Mouse (Mus musculus) CH12.LX (cell line): ENCODE results near the gene Spata31d1b. TPM values are rescaled to one million over a fixed set of nuclear protein-coding genes. Genes with fewer than 3 reads are reported as not detected.

Experiments used
- DNase-seq: peaks from one replicate; pipeline ENCODE4 v3.0.0-alpha.2; 2013; ENCODE audit errors: extremely low read depth
- H3K27ac ChIP-seq: 2 replicates; pipeline ENCODE4 v1.5.1; 2012; ENCODE audit warnings: low read depth, mild to moderate bottlenecking, control low read depth, moderate library complexity; ENCODE audit not compliant: insufficient read depth
- H3K27me3 ChIP-seq: replicated peaks from 2 replicates; pipeline ENCODE3; 2012; ENCODE audit warnings: inconsistent platforms
- H3K36me3 ChIP-seq, 2 experiments: replicated peaks in 1 of 2; 2 replicates each; pipeline versions ENCODE3 to v1.6.1; 2012; ENCODE audit warnings: inconsistent platforms in 1 of 2, low read length in 1 of 2, mild to moderate bottlenecking in 1 of 2, mixed read lengths in 1 of 2, moderate library complexity in 1 of 2; ENCODE audit not compliant: control insufficient read depth in 1 of 2, insufficient read depth in 1 of 2
- H3K4me1 ChIP-seq, 2 experiments: 2 replicates each; pipeline ENCODE4 v1.6.1; 2012; ENCODE audit warnings: inconsistent platforms in 1 of 2, moderate library complexity in 1 of 2; ENCODE audit not compliant: insufficient read depth in 2 of 2, control insufficient read depth in 1 of 2
- H3K4me2 ChIP-seq: 2 replicates; pipeline ENCODE4 v1.6.1; 2012; ENCODE audit warnings: low read depth, mild to moderate bottlenecking, control low read depth; ENCODE audit not compliant: poor library complexity, insufficient read depth, severe bottlenecking
- H3K4me3 ChIP-seq, 3 experiments: fragments of 150-350 bp in 1 of 3; sonication (generic) in 1 of 3; replicated peaks in 1 of 3; 2 replicates each; pipeline versions ENCODE3 to v1.5.1; 2011 to 2012; ENCODE audit warnings: low read depth in 2 of 3, low read length in 2 of 3, mild to moderate bottlenecking in 2 of 3, moderate library complexity in 2 of 3, control low read depth in 1 of 3, improper control_type of control experiment in 1 of 3, inconsistent platforms in 1 of 3, mixed read lengths in 1 of 3; ENCODE audit not compliant: poor library complexity in 1 of 3
- H3K79me2 ChIP-seq: replicated peaks from 2 replicates; pipeline ENCODE4 v1.6.1; 2012; ENCODE audit warnings: mild to moderate bottlenecking, moderate library complexity; ENCODE audit not compliant: control insufficient read depth, poor library complexity, insufficient read depth, severe bottlenecking; ENCODE audit errors: extremely low read depth
- H3K9ac ChIP-seq: 2 replicates; pipeline ENCODE4 v1.6.1; 2012; ENCODE audit warnings: low read depth, mild to moderate bottlenecking, control low read depth, moderate library complexity; ENCODE audit not compliant: insufficient read depth
- H3K9me3 ChIP-seq: replicated peaks from 2 replicates; pipeline ENCODE3; 2012; ENCODE audit warnings: low read length, inconsistent platforms, mixed read lengths
- CTCF ChIP-seq, 2 experiments: IDR thresholded peaks in 1 of 2; conservative IDR thresholded peaks in 1 of 2; 2 replicates each; pipeline ENCODE4 v1.5.1; 2011 to 2012; ENCODE audit warnings: low read depth in 2 of 2, low read length in 2 of 2, improper control_type of control experiment in 1 of 2, inconsistent platforms in 1 of 2, mild to moderate bottlenecking in 1 of 2, moderate library complexity in 1 of 2
- E2F4 ChIP-seq: IDR thresholded peaks from 2 replicates; pipeline ENCODE4 v1.6.1; 2011; ENCODE audit warnings: low read depth, low read length, improper control_type of control experiment; ENCODE audit not compliant: insufficient replicate concordance
- ELF1 ChIP-seq: IDR thresholded peaks from 2 replicates; pipeline ENCODE4 v1.6.1; 2014; ENCODE audit warnings: low read depth, mild to moderate bottlenecking, inconsistent platforms, low read length, improper control_type of control experiment
- ETS1 ChIP-seq: conservative IDR thresholded peaks from 2 replicates; pipeline ENCODE4 v1.6.1; 2012; ENCODE audit warnings: low read depth, mild to moderate bottlenecking, inconsistent platforms, low read length, improper control_type of control experiment, moderate library complexity
- HCFC1 ChIP-seq: IDR thresholded peaks from 2 replicates; pipeline ENCODE4 v1.6.1; 2012; ENCODE audit warnings: low read depth, mild to moderate bottlenecking, inconsistent platforms, low read length, improper control_type of control experiment
- KAT2A ChIP-seq: IDR thresholded peaks from 2 replicates; pipeline ENCODE4 v1.6.1; 2012; ENCODE audit warnings: low read length, improper control_type of control experiment, inconsistent platforms; ENCODE audit not compliant: insufficient replicate concordance
- MAX ChIP-seq: IDR thresholded peaks from 2 replicates; pipeline ENCODE4 v1.6.1; 2011; ENCODE audit warnings: low read length, improper control_type of control experiment
- MEF2A ChIP-seq: IDR thresholded peaks from 2 replicates; pipeline ENCODE4 v1.6.1; 2014; ENCODE audit warnings: low read depth, mild to moderate bottlenecking, inconsistent platforms, low read length, improper control_type of control experiment, borderline replicate concordance
- PAX5 ChIP-seq: IDR thresholded peaks from 2 replicates; pipeline ENCODE4 v1.6.1; 2012; ENCODE audit warnings: low read length, inconsistent platforms, mixed read lengths
- SIN3A ChIP-seq: IDR thresholded peaks from 2 replicates; pipeline ENCODE4 v1.6.1; 2012; ENCODE audit warnings: low read length, improper control_type of control experiment, inconsistent platforms
- SMC3 ChIP-seq: IDR thresholded peaks from 2 replicates; pipeline ENCODE4 v1.6.1; 2011; ENCODE audit warnings: low read depth, low read length, improper control_type of control experiment
- UBTF ChIP-seq: IDR thresholded peaks from 2 replicates; pipeline ENCODE4 v1.6.1; 2012; ENCODE audit warnings: low read depth, mild to moderate bottlenecking, inconsistent platforms, low read length, improper control_type of control experiment, moderate library complexity
- ZC3H11A ChIP-seq: IDR thresholded peaks from 2 replicates; pipeline ENCODE4 v1.6.1; 2012; ENCODE audit warnings: low read depth, mild to moderate bottlenecking, inconsistent platforms, low read length, improper control_type of control experiment
- ZMIZ1 ChIP-seq: IDR thresholded peaks from 2 replicates; pipeline ENCODE4 v1.6.1; 2012; ENCODE audit warnings: low read depth, mild to moderate bottlenecking, inconsistent platforms, low read length, improper control_type of control experiment
- ZNF384 ChIP-seq: IDR thresholded peaks from 2 replicates; pipeline ENCODE4 v1.6.1; 2012; ENCODE audit warnings: low read depth, low read length, improper control_type of control experiment, inconsistent platforms
- dilution Hi-C: fragments of 300-500 bp; cut with MboI; formaldehyde crosslinking; loops from 2 replicates; pipeline ENCODE4 v1.14.3; 2020; ENCODE audit warnings: low sequenced_read_pairs; ENCODE audit not compliant: extremely low pct_unique_long_range_greater_than_20kb, extremely low pct_ligation_motif_present
- in situ Hi-C: fragments of 300-500 bp; cut with MboI; formaldehyde crosslinking; loops from 3 replicates; pipeline ENCODE4 v1.14.3; 2019; ENCODE audit warnings: low sequenced_read_pairs, low pct_ligation_motif_present, low pct_unique_long_range_greater_than_20kb, mixed read lengths
- polyA plus RNA-seq: library from polyadenylated mRNA; unstranded; fragments of >175 nt; gene quantifications from 2 replicates; pipeline ENCODE4 v1.2.1, GENCODE M21; 2012; ENCODE audit warnings: low read depth; ENCODE audit not compliant: insufficient read length
- total RNA-seq, 2 experiments: library from RNA; depleted of rRNA; stranded (reverse); fragments of 300-350 nt in 1 of 2; fragments of >200 nt in 1 of 2; gene quantifications; 2 replicates each; pipeline ENCODE4 v1.2.3; 2012 to 2014

Gene Spata31d1b
- total and polyA plus RNA-seq, 3 experiments: 0.09 to 0.30 (median 0.27) TPM

DNA sequence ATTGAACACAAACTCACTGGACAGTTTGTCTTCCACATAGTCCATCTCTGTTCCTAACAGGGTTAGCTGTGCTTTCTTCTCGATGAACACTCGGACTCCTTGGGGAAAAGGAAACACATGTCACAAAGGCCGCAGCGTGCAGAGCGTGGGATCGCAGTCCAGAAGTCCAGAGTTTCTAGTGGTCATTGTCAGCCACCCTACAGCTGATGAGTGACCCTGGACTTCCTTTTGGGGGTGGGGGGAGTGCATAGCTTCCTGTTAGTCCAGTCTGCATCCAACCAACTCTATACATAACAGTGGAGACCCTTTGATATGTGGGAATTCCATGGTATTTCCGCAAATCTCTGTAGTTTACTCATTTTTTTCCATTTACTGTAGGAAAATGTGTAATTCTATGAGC lies 44.8 kb downstream of the Spata31d1b start:
- in situ Hi-C loops: no loop called here

DNA sequence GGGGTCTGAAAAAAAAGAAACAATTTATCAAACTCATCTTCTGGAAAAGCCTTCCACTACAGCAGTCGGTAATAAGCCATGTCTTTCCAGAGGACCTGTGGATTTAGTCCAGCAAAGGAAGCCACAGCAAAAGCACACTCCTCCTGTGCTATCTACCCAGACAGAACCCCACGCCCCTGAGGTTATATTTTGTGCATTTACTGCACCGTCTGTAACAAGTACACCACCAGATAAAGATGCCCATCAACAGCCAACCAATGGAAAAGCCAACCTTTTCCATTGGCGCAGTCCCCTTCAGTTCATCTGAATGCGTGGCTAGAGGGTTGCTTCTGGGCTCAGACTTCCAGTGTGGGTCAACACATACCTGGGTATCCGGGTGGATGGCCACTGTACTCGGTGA lies 50.7 kb downstream of the Spata31d1b start:
- H3K4me2 ChIP-seq: no peak overlapping the region
- dilution Hi-C loops (no loop called here), in situ Hi-C loops (no loop called here)
- no peaks in the 10 kb centered on the region for H3K27me3 ChIP-seq
- H3K4me1 ChIP-seq: peaks cover 3 to 20% of the 10 kb centered on the region in 2 experiments; a peak in 3 of 4 replicates
- H3K4me3 ChIP-seq: no peak overlapping the region
- H3K79me2 ChIP-seq: peaks cover 12% of the 10 kb centered on the region
- TF ChIP-seq ELF1: no peak
- TF ChIP-seq HCFC1: no peak
- TF ChIP-seq SIN3A: no peak
- TF ChIP-seq MEF2A: no peak
- no peak for TF ChIP-seq ZMIZ1
- no peak for TF ChIP-seq E2F4
- no peak for TF ChIP-seq KAT2A
- no peak for TF ChIP-seq UBTF
- no peak for TF ChIP-seq SMC3
- TF ChIP-seq PAX5: no peak
- no peak for TF ChIP-seq CTCF (conservative IDR thresholded peaks at IDR 0.05 in 1 of 2, IDR thresholded peaks at IDR 0.05 in 1 of 2; ENCODE audit: low read depth in 2 of 2, low read length in 2 of 2)
- no peaks in the 10 kb centered on the region for H3K9me3 ChIP-seq
- no peak overlapping the region for H3K27ac ChIP-seq
- no peak for DNase-seq
- peaks cover 41 to 80% of the 10 kb centered on the region in 2 experiments for H3K36me3 ChIP-seq
- H3K9ac ChIP-seq: no peak overlapping the region

More for the DNA sequence above, 44.8 kb downstream of the Spata31d1b start:
- Histone ChIP-seq H3K9me3 (no peaks in the 10 kb centered on the region), H3K9ac (no peak overlapping the region), H3K27ac (no peak overlapping the region), H3K79me2 (no peaks in the 10 kb centered on the region), H3K4me1 (peaks cover 0 to 8% of the 10 kb centered on the region in 2 experiments; a peak in 2 of 4 replicates), H3K27me3 (no peaks in the 10 kb centered on the region), H3K4me3 (no peak overlapping the region), H3K36me3 (peaks cover 40 to 69% of the 10 kb centered on the region in 2 experiments), H3K4me2 (no peak overlapping the region)
- dilution Hi-C loops: no loop called here
- DNase-seq: no peak
- TF ChIP-seq MAX (no peak), ZC3H11A (no peak), ZNF384 (no peak), ETS1 (no peak)
